Mouse (Mus musculus): ENCODE measurements at regions not wholly inside any gene's neighbourhood (a gene's known extent, or its start where the extent isn't known, plus 50 kb on each side); places are given as distances from the start of the nearest gene placed in this dataset.

GRCm38 (mm10) chr7:136046645-136047363 is 330.6 kb upstream of the Mki67 start (continued):
- TF ChIP-seq TAL1 (IDR thresholded peaks at IDR 0.05; ENCODE audit: low read length) (no peak), TBP (IDR thresholded peaks at IDR 0.05; ENCODE audit: low read depth, low read length) (no peak)

DNA sequence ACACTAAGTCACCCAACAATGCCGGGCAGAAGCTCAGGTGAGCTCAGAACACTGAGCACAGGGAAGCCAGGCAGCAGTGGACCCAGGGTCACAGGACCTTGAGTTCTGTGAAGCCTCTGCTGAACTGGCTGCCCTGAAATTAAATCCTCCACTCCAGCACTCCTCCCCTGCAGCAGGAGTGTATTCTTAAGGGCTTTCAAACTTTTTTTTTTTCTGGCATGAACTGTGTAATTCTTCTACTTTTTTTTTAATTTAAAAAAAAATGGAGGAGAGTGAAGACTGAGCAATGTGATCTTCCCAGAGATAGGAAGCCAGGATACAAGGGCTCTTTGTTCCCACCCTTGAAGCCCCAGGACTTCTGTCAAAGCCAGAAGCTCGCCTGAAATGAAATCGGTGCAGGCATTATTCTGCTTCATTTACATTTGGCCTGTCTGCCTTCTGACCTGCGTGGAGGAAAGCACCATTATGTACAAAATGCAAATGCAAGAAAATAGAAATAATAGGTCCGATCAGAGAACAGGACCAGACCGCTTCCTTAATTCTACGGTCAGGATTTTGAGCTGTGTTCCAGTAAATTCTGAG is 331.3 kb upstream of the Mki67 start:
- H3K27me3 ChIP-seq (ENCODE audit: control insufficient read depth in 1 of 2, insufficient read depth in 2 of 2, low read length in 2 of 2) = no peaks in the 10 kb centered on the region
- no peaks in the 10 kb centered on the region for H3K36me3 ChIP-seq (ENCODE audit: control insufficient read depth in 1 of 2, insufficient read depth in 2 of 2, low read length in 2 of 2)
- no peak overlapping the region for H3K4me3 ChIP-seq (ENCODE audit: control insufficient read depth in 1 of 2, insufficient read depth in 1 of 2, low read depth in 2 of 2, low read length in 2 of 2)
- no peak for DNase-seq (ENCODE audit: low read depth, low spot score)
- no peaks in the 10 kb centered on the region for H3K9me3 ChIP-seq (replicated peaks; ENCODE audit: insufficient read depth, low read length)
- no peak overlapping the region for H3K27ac ChIP-seq (ENCODE audit: control insufficient read depth, low read depth, low read length)
- no peaks in the 10 kb centered on the region for H3K79me2 ChIP-seq (ENCODE audit: control insufficient read depth, insufficient read depth, low read length, poor library complexity)
- no peak for TF ChIP-seq ETS1 (IDR thresholded peaks at IDR 0.05; ENCODE audit: low read depth, low read length)
- no peak for TF ChIP-seq MEF2A (IDR thresholded peaks at IDR 0.05; ENCODE audit: extremely low read depth, insufficient replicate concordance, low read depth, low read length, poor library complexity, severe bottlenecking)
- TF ChIP-seq TBP (IDR thresholded peaks at IDR 0.05; ENCODE audit: low read depth, low read length) = no peak
- no peak for TF ChIP-seq RAD21 (IDR thresholded peaks at IDR 0.05; ENCODE audit: low read depth, low read length)
- no peak for TF ChIP-seq USF1 (IDR thresholded peaks at IDR 0.05; ENCODE audit: low read depth, low read length)
- H3K9ac ChIP-seq (ENCODE audit: control insufficient read depth, low read depth, low read length, poor library complexity, severe bottlenecking) = no peak overlapping the region
- no peaks in the 10 kb centered on the region for H3K4me1 ChIP-seq (ENCODE audit: control insufficient read depth in 1 of 2, insufficient read depth in 2 of 2, low read length in 2 of 2)

GRCm38 (mm10) chr7:136048925-136049586 is 332.9 kb upstream of the Mki67 start:
- H3K9me3 ChIP-seq (replicated peaks; ENCODE audit: insufficient read depth, low read length) = no peaks in the 10 kb centered on the region
- no peak overlapping the region for H3K9ac ChIP-seq (ENCODE audit: control insufficient read depth, low read depth, low read length, poor library complexity, severe bottlenecking)
- no peaks in the 10 kb centered on the region for H3K4me1 ChIP-seq (ENCODE audit: control insufficient read depth in 1 of 2, insufficient read depth in 2 of 2, low read length in 2 of 2)
- no peak for DNase-seq (ENCODE audit: low read depth, low spot score)
- TF ChIP-seq MAFK (IDR thresholded peaks at IDR 0.05; ENCODE audit: borderline replicate concordance, low read depth, low read length) (no peak), RAD21 (IDR thresholded peaks at IDR 0.05; ENCODE audit: low read depth, low read length) (no peak), POLR2AphosphoS2 (IDR thresholded peaks at IDR 0.05; ENCODE audit: low read length) (no peak), NELFE (IDR thresholded peaks at IDR 0.05; ENCODE audit: low read depth, low read length) (no peak), POLR2AphosphoS5 (IDR thresholded peaks at IDR 0.05; ENCODE audit: borderline replicate concordance, low read depth, low read length) (no peak), ZMIZ1 (IDR thresholded peaks at IDR 0.05; ENCODE audit: low read depth, low read length) (no peak), CHD1 (IDR thresholded peaks at IDR 0.05; ENCODE audit: low read depth, low read length) (no peak), KAT2A (conservative IDR thresholded peaks at IDR 0.05; ENCODE audit: low read depth, low read length) (no peak), ZC3H11A (IDR thresholded peaks at IDR 0.05; ENCODE audit: low read depth, low read length) (no peak), JUND (IDR thresholded peaks at IDR 0.05; ENCODE audit: low read depth, low read length) (no peak), USF1 (IDR thresholded peaks at IDR 0.05; ENCODE audit: low read depth, low read length) (no peak), ZKSCAN1 (IDR thresholded peaks at IDR 0.05; ENCODE audit: low read depth, low read length) (no peak), MXI1 (IDR thresholded peaks at IDR 0.05; ENCODE audit: low read depth, low read length) (no peak)
- H3K36me3 ChIP-seq (ENCODE audit: control insufficient read depth in 1 of 2, insufficient read depth in 2 of 2, low read length in 2 of 2) = no peaks in the 10 kb centered on the region
- H3K79me2 ChIP-seq (ENCODE audit: control insufficient read depth, insufficient read depth, low read length, poor library complexity) = no peaks in the 10 kb centered on the region
- H3K27me3 ChIP-seq (ENCODE audit: control insufficient read depth in 1 of 2, insufficient read depth in 2 of 2, low read length in 2 of 2) = no peaks in the 10 kb centered on the region
- H3K27ac ChIP-seq (ENCODE audit: control insufficient read depth, low read depth, low read length) = no peak overlapping the region
- H3K4me3 ChIP-seq (ENCODE audit: control insufficient read depth in 1 of 2, insufficient read depth in 1 of 2, low read depth in 2 of 2, low read length in 2 of 2) = no peak overlapping the region

Data from MEL (cell line).